Mouse (Mus musculus) intestine, embryonic 14.5 days (tissue): Measurements from ENCODE around the gene Tmem50b. TPM values are rescaled to one million over a fixed set of nuclear protein-coding genes. Genes with fewer than 3 reads are reported as not detected.

Experiments
- ATAC-seq: fragments of 200-750 bp; cut with Nextera tagmentation; replicated peaks from 2 replicates; pipeline ENCODE4 v1.8.0; 2017; ENCODE audit warnings: low read depth, moderate number of reproducible peaks, moderate TSS enrichment, moderate library complexity; ENCODE audit not compliant: low FRiP score, low TSS enrichment
- DNase-seq: peaks from one replicate; pipeline ENCODE4 v3.0.0-alpha.2; 2018; ENCODE audit warnings: low spot score
- H3K27ac ChIP-seq: fragments of 300-500 bp; sonication (generic); 2 replicates; pipeline ENCODE4 v1.5.1; 2014; ENCODE audit warnings: low read depth, mild to moderate bottlenecking, control low read depth
- H3K27me3 ChIP-seq: fragments of 300-500 bp; sonication (generic); replicated peaks from 2 replicates; pipeline ENCODE4 v1.6.1; 2014; ENCODE audit warnings: low read length, control low read depth; ENCODE audit not compliant: control insufficient read depth, insufficient read depth
- H3K36me3 ChIP-seq: fragments of 300-500 bp; sonication (generic); 2 replicates; pipeline ENCODE4 v1.6.1; 2014; ENCODE audit warnings: low read length, control low read depth; ENCODE audit not compliant: control insufficient read depth, insufficient read depth
- H3K4me1 ChIP-seq: fragments of 300-500 bp; sonication (generic); replicated peaks from 2 replicates; pipeline ENCODE4 v1.6.1; 2014; ENCODE audit warnings: low read length, control low read depth, mixed read lengths; ENCODE audit not compliant: control insufficient read depth, insufficient read depth
- H3K4me2 ChIP-seq: fragments of 300-500 bp; sonication (generic); 2 replicates; pipeline ENCODE4 v1.6.1; 2014; ENCODE audit warnings: low read length
- H3K4me3 ChIP-seq: fragments of 300-500 bp; sonication (generic); 2 replicates; pipeline ENCODE4 v1.5.1; 2014; ENCODE audit warnings: low read depth, low read length, control low read depth, mixed read lengths
- H3K9ac ChIP-seq: fragments of 300-500 bp; sonication (generic); 2 replicates; pipeline ENCODE4 v1.6.1; 2014; ENCODE audit warnings: mild to moderate bottlenecking, low read length
- H3K9me3 ChIP-seq: fragments of 300-500 bp; sonication (generic); 2 replicates; pipeline ENCODE4 v1.6.1; 2016; ENCODE audit warnings: low read length, control low read depth; ENCODE audit not compliant: control insufficient read depth
- WGBS: fragments of 180-500 bp; shearing (Covaris S2); extraction: QIAGEN DNeasy Blood & Tissue Kit; methylation state at CpG from one replicate; pipeline ENCODE4 v1.1.7; 2014; 5-methylcytosine and 5-hydroxymethylcytosine counted together
- polyA plus RNA-seq: library from polyadenylated mRNA; unstranded; fragments of >200 nt; fragmentation: Nextera tagmentation; extraction: Ambion mirVana; gene quantifications from 2 replicates; pipeline ENCODE4 v1.2.1, GENCODE M21; 2014

The Tmem50b gene
- polyA plus RNA-seq, 1 experiment from 2014 or later = 31.1 TPM

DNA sequence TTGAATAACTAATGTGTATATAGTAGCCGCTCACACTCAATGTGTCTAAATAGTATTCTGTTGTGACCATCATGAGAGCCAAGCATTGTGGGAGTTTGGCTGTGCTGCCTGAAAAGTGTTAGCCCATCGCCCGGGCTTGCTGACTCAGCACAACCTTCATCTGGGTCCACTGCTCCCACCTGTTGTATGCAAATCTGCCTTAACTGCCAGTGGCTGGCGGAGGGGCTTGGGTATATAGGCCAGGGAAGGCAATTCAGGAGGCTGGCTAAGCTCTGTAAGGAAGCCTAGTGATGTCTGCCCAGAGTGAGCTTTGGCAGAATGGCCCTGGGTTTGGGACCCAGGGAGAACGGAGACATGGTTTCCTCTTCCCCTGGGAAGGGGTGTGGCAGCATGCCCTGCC is 22.6 kb upstream of the Tmem50b start:
- H3K9ac ChIP-seq = no peak overlapping the region
- H3K4me1 ChIP-seq = no peaks in the 10 kb centered on the region
- no peak overlapping the region for H3K4me2 ChIP-seq
- no peaks in the 10 kb centered on the region for H3K27me3 ChIP-seq
- WGBS = 87% methylated on average over 5 of the region's 5 CpGs
- DNase-seq (no peak), ATAC-seq (no peak)
- H3K9me3 ChIP-seq = no peaks in the 10 kb centered on the region
- peaks cover 56% of the 10 kb centered on the region for H3K36me3 ChIP-seq
- no peak overlapping the region for H3K4me3 ChIP-seq
- no peak overlapping the region for H3K27ac ChIP-seq

GRCm38 (mm10) chr16:91618511-91619501 is 21.2 kb upstream of the Tmem50b start, which contains the start of gene Dnajc28:
Dnajc28 (minus strand) TSS chr16:91619026.
- H3K9me3 ChIP-seq = no peaks in the 10 kb centered on the region
- H3K4me1 ChIP-seq = no peaks in the 10 kb centered on the region
- peak within 1 kb of the TSS; percentile 82 for H3K4me3 ChIP-seq
- ATAC-seq = peak; percentile 80
- H3K27me3 ChIP-seq = no peaks in the 10 kb centered on the region
- peaks cover 42% of the 10 kb centered on the region for H3K36me3 ChIP-seq
- H3K9ac ChIP-seq = peak within 1 kb of the TSS; percentile 49
- WGBS = 11% methylated on average over 39 of the region's 39 CpGs
- H3K4me2 ChIP-seq = peak within 1 kb of the TSS; percentile 73
- peak; percentile 89 for DNase-seq
- H3K27ac ChIP-seq = no peak within 1 kb of the TSS

- DNase-seq (no peak), ATAC-seq (no peak)
- H3K4me3 ChIP-seq = no peak overlapping the region
- H3K27ac ChIP-seq = no peak overlapping the region
- no peaks in the 10 kb centered on the region for H3K27me3 ChIP-seq
- no peak overlapping the region for H3K4me2 ChIP-seq
- no peaks in the 10 kb centered on the region for H3K36me3 ChIP-seq
- 81% methylated on average over 6 of the region's 6 CpGs for WGBS
- H3K4me1 ChIP-seq = no peaks in the 10 kb centered on the region
- H3K9ac ChIP-seq = no peak overlapping the region
- H3K9me3 ChIP-seq = no peaks in the 10 kb centered on the region
Measured at GRCm38 (mm10) chr16:91614552-91614951, 17.0 kb upstream of the Tmem50b start.

GRCm38 (mm10) chr16:91612525-91612924 is 14.9 kb upstream of the Tmem50b start:
- H3K27ac ChIP-seq = no peak overlapping the region
- no peaks in the 10 kb centered on the region for H3K4me1 ChIP-seq
- no peaks in the 10 kb centered on the region for H3K27me3 ChIP-seq
- ATAC-seq (no peak), DNase-seq (no peak)
- 63% methylated on average over 5 of the region's 5 CpGs for WGBS
- H3K4me3 ChIP-seq = no peak overlapping the region
- no peaks in the 10 kb centered on the region for H3K9me3 ChIP-seq
- no peak overlapping the region for H3K4me2 ChIP-seq
- H3K36me3 ChIP-seq = no peaks in the 10 kb centered on the region
- no peak overlapping the region for H3K9ac ChIP-seq

GRCm38 (mm10) chr16:91611248-91611647 is 13.6 kb upstream of the Tmem50b start:
- DNase-seq (no peak), ATAC-seq (no peak)
- Histone ChIP-seq H3K36me3 (no peaks in the 10 kb centered on the region), H3K4me2 (no peak overlapping the region), H3K4me1 (no peaks in the 10 kb centered on the region), H3K27ac (no peak overlapping the region), H3K27me3 (no peaks in the 10 kb centered on the region), H3K9me3 (no peaks in the 10 kb centered on the region), H3K4me3 (no peak overlapping the region), H3K9ac (no peak overlapping the region)
- WGBS = 77% methylated on average over 11 of the region's 11 CpGs

DNA sequence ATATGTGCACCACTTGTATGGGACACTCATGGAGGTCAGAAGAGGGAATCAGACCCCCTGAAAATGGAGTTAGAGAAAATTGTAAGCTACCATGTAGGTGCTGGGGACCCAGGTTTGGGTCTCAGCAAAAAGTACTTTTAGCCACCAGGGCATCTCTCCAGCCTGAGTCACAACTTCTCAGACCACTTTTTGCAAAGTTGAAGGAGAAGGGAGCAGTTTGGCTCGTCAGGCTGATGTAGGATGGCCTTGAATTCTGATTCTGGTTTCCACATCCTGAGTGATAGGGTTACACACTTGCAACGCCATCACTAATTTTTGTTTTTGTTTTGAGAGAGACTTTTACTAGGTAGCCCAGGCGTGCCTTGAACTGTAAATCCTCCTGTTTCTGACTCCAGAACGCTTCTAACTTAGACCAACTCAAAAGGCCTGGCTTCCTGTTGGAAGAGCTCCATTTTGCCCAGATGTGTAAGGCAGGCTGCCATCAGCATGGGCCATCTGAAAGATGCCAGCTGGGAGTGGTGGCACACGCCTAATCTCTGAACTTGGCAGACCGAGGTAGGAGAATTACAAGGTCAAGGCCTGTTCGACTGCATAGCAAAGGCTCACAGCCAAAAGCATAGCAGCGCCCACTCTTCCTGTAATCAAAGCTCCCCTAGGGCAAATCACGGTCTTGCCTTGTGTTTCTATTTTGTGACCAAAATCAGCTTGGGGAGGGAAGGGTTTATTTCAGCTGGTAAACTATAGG is 12.1 kb upstream of the Tmem50b start:
- 77% methylated on average over 9 of the region's 9 CpGs for WGBS
- no peaks in the 10 kb centered on the region for H3K36me3 ChIP-seq
- DNase-seq = no peak

DNA sequence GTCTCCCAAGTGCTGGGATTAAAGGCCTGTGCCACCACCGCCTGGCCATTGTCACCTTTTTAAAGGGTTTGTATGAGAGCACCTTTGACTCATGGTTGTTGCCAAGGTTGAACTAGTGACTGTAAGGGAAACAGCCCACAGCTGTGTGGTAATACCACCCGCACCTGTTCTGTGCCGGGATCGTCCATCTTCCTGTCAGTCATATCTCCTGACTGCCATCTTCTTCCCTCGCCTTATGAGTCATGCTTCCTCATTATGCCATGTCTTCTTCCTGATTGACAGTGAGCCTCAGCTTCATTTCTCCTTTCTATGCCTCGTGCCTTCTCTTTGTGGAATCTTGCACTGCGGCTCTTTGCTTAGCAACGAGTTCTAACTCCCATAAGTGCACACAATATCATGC is 9.4 kb upstream of the Tmem50b start:
- Histone ChIP-seq H3K4me3 (no peak overlapping the region), H3K9me3 (no peaks in the 10 kb centered on the region), H3K27ac (no peak overlapping the region), H3K4me2 (no peak overlapping the region), H3K36me3 (no peaks in the 10 kb centered on the region), H3K27me3 (no peaks in the 10 kb centered on the region), H3K9ac (no peak overlapping the region), H3K4me1 (no peaks in the 10 kb centered on the region)
- WGBS = 90% methylated on average over 8 of the region's 8 CpGs
- no peak for DNase-seq
- no peak for ATAC-seq

More for the DNA sequence above, 12.1 kb upstream of the Tmem50b start:
- no peaks in the 10 kb centered on the region for H3K27me3 ChIP-seq
- H3K9ac ChIP-seq = no peak overlapping the region
- H3K9me3 ChIP-seq = no peaks in the 10 kb centered on the region
- no peaks in the 10 kb centered on the region for H3K4me1 ChIP-seq
- H3K27ac ChIP-seq = no peak overlapping the region
- no peak for ATAC-seq
- no peak overlapping the region for H3K4me3 ChIP-seq
- H3K4me2 ChIP-seq = no peak overlapping the region

DNA sequence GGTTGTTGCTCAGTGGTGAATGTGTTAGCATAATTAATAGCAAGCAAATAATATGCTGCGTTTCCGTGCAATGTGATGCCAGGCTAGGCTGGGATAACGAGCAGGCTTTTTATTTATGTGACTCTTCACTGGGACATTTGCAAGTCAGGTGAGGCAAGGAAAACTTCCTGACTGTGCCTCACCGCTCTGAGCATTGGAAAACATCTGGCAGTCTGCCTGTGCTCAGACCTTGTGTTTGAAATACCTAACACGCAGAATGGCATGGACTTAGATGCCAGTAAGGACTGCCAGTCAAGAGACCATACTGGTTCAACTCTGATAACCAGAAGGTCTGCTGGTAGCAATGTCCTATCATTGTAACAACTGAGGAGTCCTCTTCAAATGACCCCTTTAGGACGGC is 7.6 kb upstream of the Tmem50b start:
- H3K36me3 ChIP-seq = no peaks in the 10 kb centered on the region
- no peak for ATAC-seq
- 81% methylated on average over 6 of the region's 6 CpGs for WGBS
- 0 out of 2 replicates have a peak, but pooled peaks cover 4% of the 10 kb centered on the region for H3K4me1 ChIP-seq
- no peak overlapping the region for H3K27ac ChIP-seq
- no peak overlapping the region for H3K4me2 ChIP-seq
- H3K9ac ChIP-seq = no peak overlapping the region
- DNase-seq = no peak
- H3K9me3 ChIP-seq = no peaks in the 10 kb centered on the region
- no peak overlapping the region for H3K4me3 ChIP-seq
- H3K27me3 ChIP-seq = no peaks in the 10 kb centered on the region
